Mouse (Mus musculus): ENCODE data around the gene Cyp2u1. TPM values are rescaled to one million over a fixed set of nuclear protein-coding genes. Genes with fewer than 3 reads are reported as not detected.

Cyp2u1 gene
- polyA plus RNA-seq, 1 experiment from 2014 or later = 8.4 TPM

- 77% methylated on average over 3 of the region's 3 CpGs for WGBS (ENCODE audit: insufficient replicate concordance)
- no peak overlapping the region for H3K27ac ChIP-seq (ENCODE audit: low read depth, low read length)
- 0 out of 2 replicates have a peak, but pooled peaks cover 2% of the 10 kb centered on the region for H3K9me3 ChIP-seq (replicated peaks; ENCODE audit: control insufficient read depth, low read length)
- H3K9ac ChIP-seq (ENCODE audit: low read depth, low read length) = no peak overlapping the region
- no peaks in the 10 kb centered on the region for H3K27me3 ChIP-seq (ENCODE audit: control insufficient read depth, insufficient read depth, low read length)
- H3K4me2 ChIP-seq = no peak overlapping the region
- peaks cover 10% of the 10 kb centered on the region for H3K36me3 ChIP-seq (ENCODE audit: control insufficient read depth, insufficient read depth, low read length)
- H3K4me3 ChIP-seq (ENCODE audit: low read depth, low read length) = no peak overlapping the region
- peaks cover 7% of the 10 kb centered on the region; the same call in 1 of the 2 replicates for H3K4me1 ChIP-seq (ENCODE audit: control insufficient read depth, insufficient read depth, low read length)
- no peak for ATAC-seq (replicated peaks; ENCODE audit: insufficient number of reproducible peaks, low FRiP score, low TSS enrichment)
Observed at GRCm38 (mm10) chr3:131258921-131259320, 44.1 kb downstream of the Cyp2u1 start.

GRCm38 (mm10) chr3:131255399-131255981, 47.5 kb downstream of the Cyp2u1 start:
- WGBS (ENCODE audit: insufficient replicate concordance) = 76% methylated on average over 3 of the region's 3 CpGs
- Histone ChIP-seq H3K4me1 (ENCODE audit: control insufficient read depth, insufficient read depth, low read length) (peaks cover 17% of the 10 kb centered on the region), H3K27ac (ENCODE audit: low read depth, low read length) (no peak overlapping the region), H3K4me2 (no peak overlapping the region), H3K27me3 (ENCODE audit: control insufficient read depth, insufficient read depth, low read length) (no peaks in the 10 kb centered on the region), H3K9me3 (replicated peaks; ENCODE audit: control insufficient read depth, low read length) (no peaks in the 10 kb centered on the region; the same call in 1 of the 2 replicates), H3K9ac (ENCODE audit: low read depth, low read length) (no peak overlapping the region), H3K4me3 (ENCODE audit: low read depth, low read length) (no peak overlapping the region), H3K36me3 (ENCODE audit: control insufficient read depth, insufficient read depth, low read length) (peaks cover 6% of the 10 kb centered on the region; the same call in 1 of the 2 replicates)
- ATAC-seq (replicated peaks; ENCODE audit: insufficient number of reproducible peaks, low FRiP score, low TSS enrichment) = no peak

GRCm38 (mm10) chr3:131254991-131255390, 48.0 kb downstream of the Cyp2u1 start:
- Histone ChIP-seq H3K27ac (ENCODE audit: low read depth, low read length) (no peak overlapping the region), H3K4me3 (ENCODE audit: low read depth, low read length) (no peak overlapping the region), H3K4me1 (ENCODE audit: control insufficient read depth, insufficient read depth, low read length) (peaks cover 19% of the 10 kb centered on the region), H3K27me3 (ENCODE audit: control insufficient read depth, insufficient read depth, low read length) (no peaks in the 10 kb centered on the region), H3K9ac (ENCODE audit: low read depth, low read length) (no peak overlapping the region), H3K9me3 (replicated peaks; ENCODE audit: control insufficient read depth, low read length) (no peaks in the 10 kb centered on the region; the same call in 1 of the 2 replicates), H3K4me2 (no peak overlapping the region), H3K36me3 (ENCODE audit: control insufficient read depth, insufficient read depth, low read length) (peaks cover 5% of the 10 kb centered on the region; the same call in 1 of the 2 replicates)
- ATAC-seq (replicated peaks; ENCODE audit: insufficient number of reproducible peaks, low FRiP score, low TSS enrichment) = no peak
- WGBS (ENCODE audit: insufficient replicate concordance) = 97% methylated on average over 4 of the region's 4 CpGs

- no peak for ATAC-seq (replicated peaks; ENCODE audit: insufficient number of reproducible peaks, low FRiP score, low TSS enrichment)
- Histone ChIP-seq H3K9me3 (replicated peaks; ENCODE audit: control insufficient read depth, low read length) (no peaks in the 10 kb centered on the region; the same call in 1 of the 2 replicates), H3K4me2 (no peak overlapping the region; the same call in 1 of the 2 replicates), H3K36me3 (ENCODE audit: control insufficient read depth, insufficient read depth, low read length) (peaks cover 13% of the 10 kb centered on the region), H3K27me3 (ENCODE audit: control insufficient read depth, insufficient read depth, low read length) (no peaks in the 10 kb centered on the region), H3K4me3 (ENCODE audit: low read depth, low read length) (no peak overlapping the region), H3K9ac (ENCODE audit: low read depth, low read length) (no peak overlapping the region), H3K4me1 (ENCODE audit: control insufficient read depth, insufficient read depth, low read length) (peaks cover 12% of the 10 kb centered on the region), H3K27ac (ENCODE audit: low read depth, low read length) (no peak overlapping the region)
- WGBS (ENCODE audit: insufficient replicate concordance) = 53% methylated on average over 7 of the region's 7 CpGs
Observed at GRCm38 (mm10) chr3:131251601-131252000, 51.4 kb downstream of the Cyp2u1 start.

DNA sequence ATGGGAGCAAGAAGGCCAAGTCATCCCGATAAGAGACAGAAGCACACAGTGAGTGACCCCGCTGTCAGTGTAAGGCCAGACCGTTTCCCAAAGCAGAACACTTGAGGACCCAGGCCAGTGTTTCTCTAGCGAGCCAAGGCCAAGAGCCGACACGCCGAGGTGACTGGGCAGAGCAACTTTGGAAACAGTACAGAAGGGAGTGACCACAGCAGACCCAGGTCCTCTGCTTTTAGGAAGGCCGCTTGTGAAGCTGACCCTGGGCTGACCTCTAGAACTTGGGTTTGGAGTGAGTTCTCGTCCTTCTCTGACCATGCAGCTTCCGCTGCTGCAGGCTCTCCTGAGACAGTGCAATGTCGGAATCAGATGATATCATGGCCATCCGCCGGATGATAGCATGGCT, 52.0 kb downstream of the Cyp2u1 start:
- no peak for ATAC-seq (replicated peaks; ENCODE audit: insufficient number of reproducible peaks, low FRiP score, low TSS enrichment)
- Histone ChIP-seq H3K27ac (ENCODE audit: low read depth, low read length) (no peak overlapping the region), H3K36me3 (ENCODE audit: control insufficient read depth, insufficient read depth, low read length) (peaks cover 13% of the 10 kb centered on the region)

DNA sequence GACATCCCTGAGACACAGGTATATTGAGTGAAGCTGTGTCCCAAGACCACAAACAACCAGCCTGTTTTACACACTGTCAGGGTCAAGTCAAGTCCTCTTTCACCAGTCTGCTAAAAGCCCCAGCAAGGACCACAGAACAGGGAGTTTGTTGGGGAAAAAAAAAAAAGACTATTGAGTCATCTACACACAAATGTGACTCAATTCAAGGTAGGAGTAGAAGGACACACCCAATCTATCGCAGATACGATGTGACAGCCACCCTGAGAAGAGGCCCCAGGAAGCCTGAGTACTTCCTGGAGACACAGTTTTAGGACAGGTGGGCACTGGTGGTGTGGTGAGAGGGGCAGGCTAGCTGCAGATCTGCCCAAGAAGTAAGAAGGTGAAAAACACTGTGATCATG, 52.7 kb downstream of the Cyp2u1 start:
- WGBS (ENCODE audit: insufficient replicate concordance) = 89% methylated on average over 2 of the region's 2 CpGs
- Histone ChIP-seq H3K27ac (ENCODE audit: low read depth, low read length) (no peak overlapping the region), H3K27me3 (ENCODE audit: control insufficient read depth, insufficient read depth, low read length) (no peaks in the 10 kb centered on the region), H3K9ac (ENCODE audit: low read depth, low read length) (no peak overlapping the region), H3K9me3 (replicated peaks; ENCODE audit: control insufficient read depth, low read length) (no peaks in the 10 kb centered on the region; the same call in 1 of the 2 replicates), H3K4me3 (ENCODE audit: low read depth, low read length) (no peak overlapping the region), H3K4me2 (no peak overlapping the region), H3K4me1 (ENCODE audit: control insufficient read depth, insufficient read depth, low read length) (peaks cover 12% of the 10 kb centered on the region), H3K36me3 (ENCODE audit: control insufficient read depth, insufficient read depth, low read length) (peaks cover 13% of the 10 kb centered on the region)
- ATAC-seq (replicated peaks; ENCODE audit: insufficient number of reproducible peaks, low FRiP score, low TSS enrichment) = no peak

More for the DNA sequence above, 52.0 kb downstream of the Cyp2u1 start:
- WGBS (ENCODE audit: insufficient replicate concordance) = 61% methylated on average over 13 of the region's 13 CpGs
- Histone ChIP-seq H3K9ac (ENCODE audit: low read depth, low read length) (peak overlapping the region; percentile 28), H3K27me3 (ENCODE audit: control insufficient read depth, insufficient read depth, low read length) (no peaks in the 10 kb centered on the region), H3K4me3 (ENCODE audit: low read depth, low read length) (no peak overlapping the region), H3K9me3 (replicated peaks; ENCODE audit: control insufficient read depth, low read length) (no peaks in the 10 kb centered on the region; the same call in 1 of the 2 replicates), H3K4me1 (ENCODE audit: control insufficient read depth, insufficient read depth, low read length) (peaks cover 12% of the 10 kb centered on the region), H3K4me2 (no peak overlapping the region)

GRCm38 (mm10) chr3:131248444-131248843, 54.6 kb downstream of the Cyp2u1 start:
- no peak overlapping the region for H3K4me2 ChIP-seq
- H3K4me3 ChIP-seq (ENCODE audit: low read depth, low read length) = no peak overlapping the region
- no peak for ATAC-seq (replicated peaks; ENCODE audit: insufficient number of reproducible peaks, low FRiP score, low TSS enrichment)
- WGBS (ENCODE audit: insufficient replicate concordance) = 85% methylated on average over 10 of the region's 10 CpGs
- H3K9me3 ChIP-seq (replicated peaks; ENCODE audit: control insufficient read depth, low read length) = no peaks in the 10 kb centered on the region
- peaks cover 15% of the 10 kb centered on the region for H3K4me1 ChIP-seq (ENCODE audit: control insufficient read depth, insufficient read depth, low read length)
- H3K27me3 ChIP-seq (ENCODE audit: control insufficient read depth, insufficient read depth, low read length) = no peaks in the 10 kb centered on the region
- H3K27ac ChIP-seq (ENCODE audit: low read depth, low read length) = no peak overlapping the region
- no peak overlapping the region for H3K9ac ChIP-seq (ENCODE audit: low read depth, low read length)
- H3K36me3 ChIP-seq (ENCODE audit: control insufficient read depth, insufficient read depth, low read length) = peaks cover 10% of the 10 kb centered on the region

GRCm38 (mm10) chr3:131247851-131248250, 55.2 kb downstream of the Cyp2u1 start:
- Histone ChIP-seq H3K9me3 (replicated peaks; ENCODE audit: control insufficient read depth, low read length) (no peaks in the 10 kb centered on the region), H3K9ac (ENCODE audit: low read depth, low read length) (no peak overlapping the region), H3K36me3 (ENCODE audit: control insufficient read depth, insufficient read depth, low read length) (peaks cover 9% of the 10 kb centered on the region), H3K4me2 (no peak overlapping the region), H3K27ac (ENCODE audit: low read depth, low read length) (no peak overlapping the region), H3K27me3 (ENCODE audit: control insufficient read depth, insufficient read depth, low read length) (no peaks in the 10 kb centered on the region), H3K4me3 (ENCODE audit: low read depth, low read length) (no peak overlapping the region), H3K4me1 (ENCODE audit: control insufficient read depth, insufficient read depth, low read length) (peaks cover 15% of the 10 kb centered on the region)
- WGBS (ENCODE audit: insufficient replicate concordance) = 89% methylated on average over 5 of the region's 5 CpGs
- no peak for ATAC-seq (replicated peaks; ENCODE audit: insufficient number of reproducible peaks, low FRiP score, low TSS enrichment)

DNA sequence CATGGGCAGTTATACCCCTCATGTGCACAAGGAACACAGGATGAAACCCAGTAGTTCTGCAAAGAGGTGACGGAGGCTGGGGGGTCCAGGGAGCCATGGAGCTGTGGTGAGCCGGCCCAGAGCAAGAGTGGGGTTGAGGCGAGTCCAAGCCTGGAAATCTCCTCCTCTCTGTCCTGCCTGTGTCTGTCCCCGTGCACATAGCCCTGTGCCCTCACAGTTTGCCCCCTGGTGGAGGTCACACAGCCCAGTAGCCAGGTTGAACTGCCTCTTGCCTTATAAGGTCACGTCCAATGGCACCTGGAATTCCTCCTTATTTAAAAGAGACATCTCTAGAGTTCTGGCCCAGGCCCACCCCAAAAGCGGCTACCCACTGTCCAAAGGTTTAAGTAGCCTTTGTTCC, 55.6 kb downstream of the Cyp2u1 start:
- Histone ChIP-seq H3K4me1 (ENCODE audit: control insufficient read depth, insufficient read depth, low read length) (peaks cover 15% of the 10 kb centered on the region), H3K9me3 (replicated peaks; ENCODE audit: control insufficient read depth, low read length) (no peaks in the 10 kb centered on the region), H3K4me3 (ENCODE audit: low read depth, low read length) (no peak overlapping the region), H3K36me3 (ENCODE audit: control insufficient read depth, insufficient read depth, low read length) (peaks cover 9% of the 10 kb centered on the region), H3K4me2 (no peak overlapping the region), H3K27me3 (ENCODE audit: control insufficient read depth, insufficient read depth, low read length) (no peaks in the 10 kb centered on the region), H3K9ac (ENCODE audit: low read depth, low read length) (no peak overlapping the region), H3K27ac (ENCODE audit: low read depth, low read length) (no peak overlapping the region)
- 71% methylated on average over 6 of the region's 6 CpGs for WGBS (ENCODE audit: insufficient replicate concordance)
- no peak for ATAC-seq (replicated peaks; ENCODE audit: insufficient number of reproducible peaks, low FRiP score, low TSS enrichment)

All from heart, embryonic 11.5 days (tissue).